Mouse (Mus musculus): ENCODE results near the gene Tmem150a. TPM values are rescaled to one million over a fixed set of nuclear protein-coding genes. Genes with fewer than 3 reads are reported as not detected.

Gene Tmem150a
- total RNA-seq, 2 experiments from 2014 or later, result 20.0 to 22.6 TPM

GRCm38 (mm10) chr6:72401875-72402274 lies 46.6 kb downstream of the Tmem150a start:
- DNase-seq, result peak; percentile 74 to 92

GRCm38 (mm10) chr6:72405356-72405755 lies 50.1 kb downstream of the Tmem150a start:
- DNase-seq, result no peak

GRCm38 (mm10) chr6:72407119-72407518 lies 51.9 kb downstream of the Tmem150a start:
- peak; percentile 79 to 92 for DNase-seq

Other genes with a start within 250 kb of the Tmem150a start
- gene Atoh8, start 119.9 kb upstream of the Tmem150a start, total RNA-seq (2021), result 1 to 10 TPM; 8.3 to 9.1 TPM
- not detected for gene Sftpb, start 50.8 kb upstream of the Tmem150a start, total RNA-seq (2021)
- 10 to 100 TPM; 15.9 to 16.1 TPM for gene Usp39, start 10.3 kb upstream of the Tmem150a start, total RNA-seq (2021)
- 1 to 10 TPM; 8.4 to 8.5 TPM for gene 0610030E20Rik, start 8.1 kb upstream of the Tmem150a start, total RNA-seq (2021)
- 10 to 100 TPM; 37.5 to 41.6 TPM for gene Rnf181, start 11.5 kb downstream of the Tmem150a start, total RNA-seq (2021)
- 10 to 100 TPM; 48.9 to 61.5 TPM for gene Vamp5, start 25.0 kb downstream of the Tmem150a start, total RNA-seq (2021)
- gene Vamp8, start 35.3 kb downstream of the Tmem150a start, total RNA-seq (2021), result 10 to 100 TPM; 70.0 to 79.6 TPM
- 10 to 100 TPM; 26.0 to 34.2 TPM for gene Ggcx, start 58.9 kb downstream of the Tmem150a start, total RNA-seq (2021)
- gene Mat2a, start 84.1 kb downstream of the Tmem150a start, total RNA-seq (2021), result 100 to 1,000 TPM; 130 to 166 TPM
- gene Sh2d6, start 166.3 kb downstream of the Tmem150a start, total RNA-seq (2021), result under 1 TPM in 1 of 2 experiments, not detected in 1; 0.25 TPM
- gene Capg, start 188.9 kb downstream of the Tmem150a start, total RNA-seq (2021), result 10 to 100 TPM in 1 of 2 experiments, 1 to 10 TPM in 1; 9.4 to 11.9 TPM
- gene Elmod3, start 243.0 kb downstream of the Tmem150a start, total RNA-seq (2021), result 10 to 100 TPM; 11.6 to 12.6 TPM
- gene Retsat, start 243.0 kb downstream of the Tmem150a start, total RNA-seq (2021), result 100 to 1,000 TPM; 199 to 208 TPM